Mouse (Mus musculus) left cerebral cortex, postnatal 10 days (tissue): ENCODE results near the gene Msantd4. TPM values are rescaled to one million over a fixed set of nuclear protein-coding genes. Genes with fewer than 3 reads are reported as not detected.
"Not testable (repeated sequence)": the region's sequence is repeated elsewhere in the genome, so short reads cannot be mapped to it uniquely, and the experiment has no call there.

ENCODE experiments used
- DNase-seq, 2 experiments: peaks; one replicate each; pipeline ENCODE4 v3.0.0; 2021 to 2022; ENCODE audit warnings: low spot score in 2 of 2, mixed read lengths in 1 of 2; ENCODE audit errors: extremely low spot score in 1 of 2
- intact Hi-C: fragments of 180-260 bp; cut with DNase I; formaldehyde crosslinking; loops from one replicate; pipeline ENCODE4 v1.15.1; 2025
- microRNA-seq: library from miRNA; unstranded; fragments of <30 nt; microRNA quantifications from one replicate; pipeline ENCODE4 v1.2.0, GENCODE M21; 2022
- total RNA-seq, 2 experiments: library from RNA; stranded (reverse); gene quantifications; 2 replicates each; pipeline ENCODE4 v1.2.3; 2021

Msantd4 gene
- total RNA-seq, result 10 to 100 TPM; 47.3 to 47.5 TPM

DNA sequence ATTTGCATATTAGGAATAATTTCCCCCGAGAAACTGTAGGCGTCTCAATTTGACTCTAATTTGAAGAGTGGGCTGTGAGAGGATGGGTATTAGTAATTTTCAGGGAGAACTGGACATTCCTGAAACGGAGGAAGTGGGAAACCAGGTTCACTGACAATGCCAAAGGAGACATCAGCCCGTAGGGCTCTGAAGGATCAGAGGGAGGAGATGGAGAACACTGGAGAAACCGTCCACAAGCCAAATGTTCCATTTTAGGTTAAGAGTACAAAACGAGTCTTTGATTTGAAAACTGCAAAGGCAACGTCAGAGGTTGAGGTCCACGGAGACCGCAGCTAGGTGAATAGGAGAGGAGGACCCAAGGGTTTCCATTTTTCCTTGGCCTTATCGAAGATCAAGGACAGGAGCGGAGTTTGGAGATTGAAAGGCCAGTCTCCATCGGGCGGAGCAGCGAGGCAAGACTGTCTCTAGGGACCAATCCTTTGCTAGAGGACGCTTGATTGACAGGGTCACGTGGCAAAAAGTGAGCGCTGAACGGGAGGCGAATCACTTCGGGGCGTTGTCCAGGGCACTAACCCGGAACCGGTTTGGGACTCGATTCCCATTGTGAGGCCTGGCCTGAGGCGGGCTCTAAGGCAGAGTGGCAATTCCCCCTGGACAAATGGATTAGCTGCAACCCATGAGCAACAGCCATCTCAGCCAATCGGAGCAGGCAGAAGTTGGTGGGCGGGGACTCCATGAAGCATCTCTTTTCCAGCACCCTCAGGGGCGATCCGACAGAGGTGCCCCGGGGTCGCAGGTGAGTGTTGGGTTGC lies at the start of gene Msantd4:
TSS of gene Msantd4 (plus strand) at position 735 of the 812 bp plus-strand sequence.
- intact Hi-C loops, result loop anchor here (5.0 kb wide), 1 partner anchor 64 kb away; no protein-coding TSS in a partner anchor
- peak; percentile 98 to 99 for DNase-seq

DNA sequence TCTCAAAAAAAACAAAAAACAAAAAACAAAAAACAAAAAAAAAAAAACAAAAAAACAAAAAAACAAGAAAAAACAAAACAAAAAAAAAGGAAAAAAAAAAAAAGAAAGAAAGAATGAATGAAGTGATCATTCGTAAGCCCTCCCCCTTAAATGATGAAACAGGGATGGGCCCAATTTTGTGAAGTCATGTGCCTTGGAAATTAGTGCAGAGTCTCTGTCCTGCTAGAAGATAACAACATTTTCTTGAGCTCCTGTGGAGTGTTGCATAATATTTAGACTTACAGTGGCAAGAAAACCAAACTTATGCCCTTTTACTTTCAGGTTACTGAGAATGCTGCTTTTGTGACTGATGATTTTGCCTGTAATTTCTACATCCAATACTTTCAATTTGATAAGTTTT lies 23.2 kb upstream of the Msantd4 start:
- no peak for DNase-seq
- intact Hi-C loops, result no loop called here

DNA sequence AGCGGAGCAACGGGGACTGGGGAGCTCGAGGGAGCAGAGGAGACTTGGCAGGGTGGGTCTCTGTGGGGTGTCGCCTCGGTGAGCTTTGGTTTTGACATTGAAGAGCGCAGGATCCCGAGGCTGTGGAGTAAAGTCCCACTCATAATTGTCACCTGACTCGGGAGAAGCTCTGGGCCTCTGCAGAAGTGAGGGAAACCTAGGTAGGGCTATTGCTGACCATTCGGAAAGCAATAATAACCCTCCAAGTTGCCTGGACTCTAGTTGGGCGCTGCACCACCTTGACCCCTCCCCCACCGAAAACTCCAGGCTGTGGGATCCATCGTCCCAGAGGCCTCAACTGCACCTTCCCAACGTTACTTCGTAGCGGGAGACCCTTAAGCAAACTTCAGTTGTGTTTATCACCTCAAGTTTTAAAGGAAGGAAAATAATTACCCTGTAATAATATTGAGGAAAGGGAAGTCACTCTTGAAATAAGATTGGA lies 318 bp downstream of the Msantd4 start:
- DNase-seq, result peak in 1 of 2 experiments; percentile 47
- intact Hi-C loops, result loop anchor here (5.0 kb wide), 1 partner anchor 64 kb away; no protein-coding TSS in a partner anchor

DNA sequence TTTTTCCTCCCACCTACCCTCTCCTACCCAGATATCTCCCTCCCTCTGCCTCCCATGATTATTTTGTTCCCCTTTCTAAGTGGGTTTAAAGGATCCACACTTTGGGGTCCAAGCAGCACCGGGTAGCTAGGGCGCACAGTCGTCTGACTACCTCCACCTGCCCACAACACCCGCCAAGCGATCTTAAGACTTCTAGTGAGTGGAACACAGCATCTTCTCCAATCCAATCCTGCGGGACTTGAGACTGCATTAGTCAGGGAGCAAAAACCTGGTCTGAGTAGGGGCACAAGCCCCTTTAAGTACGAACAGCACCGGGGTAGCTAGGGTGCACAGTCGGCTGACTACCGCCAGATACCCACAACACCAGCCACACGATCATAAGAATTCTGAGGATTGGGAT lies 24.4 kb downstream of the Msantd4 start:
- DNase-seq, intact Hi-C loops: not testable (repeated sequence)

Small RNA genes lying within 50 kb of the gene (microRNA-seq; reads per million reads assigned to microRNA genes)
- not detected for gene Gm23992

Other genes with a start within 250 kb of the Msantd4 start
- 10 to 100 TPM; 25.6 to 27.1 TPM for gene Aasdhppt, start 67.1 kb upstream of the Msantd4 start, total RNA-seq
- 1 to 10 TPM; 8.2 to 9.2 TPM for gene Kbtbd3, start 66.7 kb upstream of the Msantd4 start, total RNA-seq